Mouse (Mus musculus) thymus, postnatal 0 days (tissue): ENCODE results near the gene Cat. TPM values are rescaled to one million over a fixed set of nuclear protein-coding genes. Genes with fewer than 3 reads are reported as not detected.

Experiments
- DNase-seq: peaks from one replicate; pipeline ENCODE4 v3.0.0-alpha.2; 2015; ENCODE audit warnings: low spot score
- polyA plus RNA-seq: library from polyadenylated mRNA; unstranded; fragments of >200 nt; fragmentation: Nextera tagmentation; extraction: Ambion mirVana; gene quantifications from 2 replicates; pipeline ENCODE4 v1.2.1, GENCODE M21; 2015

Cat gene
- 43.5 and 58.9 TPM in 2 replicates for polyA plus RNA-seq

GRCm38 (mm10) chr2:103484617-103485401 lies at the start of gene Cat:
Gene Cat, minus strand, starts transcription at chr2:103485160.
- DNase-seq, result peak; percentile 96

- no peak for DNase-seq
These were observed 40.6 kb upstream of the Cat start for GRCm38 (mm10) chr2:103525596-103525995.

GRCm38 (mm10) chr2:103516472-103516871 lies 31.5 kb upstream of the Cat start:
- no peak for DNase-seq

- DNase-seq, result no peak
These were observed 30.7 kb upstream of the Cat start for GRCm38 (mm10) chr2:103515513-103516180.

GRCm38 (mm10) chr2:103512066-103512795 lies 27.3 kb upstream of the Cat start:
- DNase-seq, result no peak

GRCm38 (mm10) chr2:103511631-103512030 lies 26.7 kb upstream of the Cat start:
- no peak for DNase-seq

GRCm38 (mm10) chr2:103511042-103511441 lies 26.1 kb upstream of the Cat start:
- DNase-seq, result no peak

GRCm38 (mm10) chr2:103507651-103508050 lies 22.7 kb upstream of the Cat start:
- no peak for DNase-seq

GRCm38 (mm10) chr2:103505956-103506355 lies 21.0 kb upstream of the Cat start:
- DNase-seq, result no peak

GRCm38 (mm10) chr2:103504463-103504862 lies 19.5 kb upstream of the Cat start:
- DNase-seq, result no peak

GRCm38 (mm10) chr2:103500769-103501168 lies 15.8 kb upstream of the Cat start:
- DNase-seq, result no peak

GRCm38 (mm10) chr2:103495633-103496418 lies 10.9 kb upstream of the Cat start:
- DNase-seq, result peak; percentile 46

GRCm38 (mm10) chr2:103493827-103494226 lies 8.9 kb upstream of the Cat start:
- no peak for DNase-seq

GRCm38 (mm10) chr2:103492526-103492925 lies 7.6 kb upstream of the Cat start:
- no peak for DNase-seq

GRCm38 (mm10) chr2:103483986-103484520 lies 907 bp downstream of the Cat start:
- DNase-seq, result no peak

GRCm38 (mm10) chr2:103483289-103483985 lies 1.5 kb downstream of the Cat start:
- DNase-seq, result no peak

- no peak for DNase-seq
These were observed 3.4 kb downstream of the Cat start for GRCm38 (mm10) chr2:103481314-103482231.

- no peak for DNase-seq
These were observed 4.1 kb downstream of the Cat start for GRCm38 (mm10) chr2:103480871-103481270.

- DNase-seq, result no peak
These were observed 4.7 kb downstream of the Cat start for GRCm38 (mm10) chr2:103480240-103480639.
